Mouse (Mus musculus): ENCODE results near the gene Bcorl1.

DNA sequence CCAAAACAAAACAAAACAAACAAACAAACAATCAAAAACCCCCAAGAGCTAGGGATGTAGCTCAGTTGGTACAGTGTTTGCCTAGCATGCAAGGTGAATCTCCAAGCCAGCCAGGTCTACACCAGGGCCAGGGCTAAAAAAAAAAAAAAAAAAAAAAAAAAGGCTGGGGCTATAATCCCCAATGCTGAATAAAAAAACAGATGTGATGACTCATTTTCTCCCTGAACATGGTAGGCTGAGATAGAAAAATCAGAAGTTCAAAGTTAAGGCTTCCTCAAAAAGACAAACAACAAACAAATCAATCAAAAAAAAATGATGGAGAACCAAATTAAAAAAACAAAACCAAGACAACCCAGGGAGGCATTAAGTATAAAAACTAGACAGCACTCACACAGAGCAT, 87.9 kb downstream of the Bcorl1 start:
- no peak for TF ChIP-seq CTCF (IDR thresholded peaks at IDR 0.05; ENCODE audit: low read depth, low read length)
- TF ChIP-seq GATA1 (IDR thresholded peaks at IDR 0.05; ENCODE audit: borderline replicate concordance, low read length), result no peak

All from G1E (cell line).